Mouse (Mus musculus) neural tube, embryonic 14.5 days (tissue): ENCODE results near the gene Mapkapk2. TPM values are rescaled to one million over a fixed set of nuclear protein-coding genes. Genes with fewer than 3 reads are reported as not detected.

Source experiments
- ATAC-seq: fragments of 200-750 bp; cut with Nextera tagmentation; 2 replicates; pipeline ENCODE4 v1.8.0; 2017; ENCODE audit warnings: low read depth, mild to moderate bottlenecking, moderate TSS enrichment, moderate library complexity
- H3K27ac ChIP-seq: fragments of 300-500 bp; sonication (generic); 2 replicates; pipeline ENCODE4 v1.5.1; 2014; ENCODE audit warnings: low read depth, mild to moderate bottlenecking, control low read depth, low read length, moderate library complexity, mixed read lengths
- H3K27me3 ChIP-seq: fragments of 300-500 bp; sonication (generic); 2 replicates; pipeline ENCODE4 v1.6.1; 2014; ENCODE audit warnings: low read length; ENCODE audit not compliant: control insufficient read depth, insufficient read depth
- H3K36me3 ChIP-seq: fragments of 300-500 bp; sonication (generic); 2 replicates; pipeline ENCODE4 v1.6.1; 2014; ENCODE audit warnings: low read length, mixed read lengths; ENCODE audit not compliant: control insufficient read depth, insufficient read depth
- H3K4me1 ChIP-seq: fragments of 300-500 bp; sonication (generic); 2 replicates; pipeline ENCODE4 v1.6.1; 2014; ENCODE audit warnings: low read length; ENCODE audit not compliant: control insufficient read depth, insufficient read depth
- H3K4me2 ChIP-seq: fragments of 300-500 bp; sonication (generic); 2 replicates; pipeline ENCODE4 v1.6.1; 2014; ENCODE audit warnings: mild to moderate bottlenecking, low read depth, low read length, control low read depth
- H3K4me3 ChIP-seq: fragments of 300-500 bp; sonication (generic); 2 replicates; pipeline ENCODE4 v1.5.1; 2014; ENCODE audit warnings: low read depth, low read length, control low read depth, mixed read lengths
- H3K9ac ChIP-seq: fragments of 300-500 bp; sonication (generic); replicated peaks from 2 replicates; pipeline ENCODE4 v1.6.1; 2014; ENCODE audit warnings: low read depth, mild to moderate bottlenecking, control low read depth, low read length, mixed read lengths
- H3K9me3 ChIP-seq: fragments of 300-500 bp; sonication (generic); 2 replicates; pipeline ENCODE4 v1.6.1; 2016; ENCODE audit warnings: low read length; ENCODE audit not compliant: control insufficient read depth
- WGBS: fragments of 180-500 bp; shearing (Covaris S2); extraction: QIAGEN DNeasy Blood & Tissue Kit; methylation state at CpG from one replicate; pipeline ENCODE4 v1.1.7; 2014; 5-methylcytosine and 5-hydroxymethylcytosine counted together
- polyA plus RNA-seq: library from polyadenylated mRNA; unstranded; fragments of >200 nt; fragmentation: Nextera tagmentation; extraction: Ambion mirVana; gene quantifications from 2 replicates; pipeline ENCODE4 v1.2.1, GENCODE M21; 2014

The Mapkapk2 gene
- polyA plus RNA-seq, 1 experiment from 2014 or later = 16.1 TPM

- ATAC-seq = peak; percentile 67
- Histone ChIP-seq H3K4me2 (peak overlapping the region; percentile 83), H3K27ac (peak overlapping the region; percentile 75), H3K9ac (peak overlapping the region; percentile 81), H3K4me1 (peaks cover 22% of the 10 kb centered on the region), H3K9me3 (no peaks in the 10 kb centered on the region), H3K4me3 (peak overlapping the region; percentile 83), H3K36me3 (no peaks in the 10 kb centered on the region), H3K27me3 (no peaks in the 10 kb centered on the region)
- under 1% methylated on average over 77 of the region's 98 CpGs for WGBS
Measured at GRCm38 (mm10) chr1:131096803-131097699, 575 bp downstream of the Mapkapk2 start.

GRCm38 (mm10) chr1:131096132-131096695 lies 1.4 kb downstream of the Mapkapk2 start:
- H3K4me3 ChIP-seq = peak overlapping the region; percentile 83
- H3K27ac ChIP-seq = peak overlapping the region; percentile 75
- no peaks in the 10 kb centered on the region for H3K36me3 ChIP-seq
- H3K4me1 ChIP-seq = peaks cover 22% of the 10 kb centered on the region
- H3K9me3 ChIP-seq = no peaks in the 10 kb centered on the region
- ATAC-seq = no peak
- no peaks in the 10 kb centered on the region for H3K27me3 ChIP-seq
- WGBS = 27% methylated on average over 9 of the region's 9 CpGs
- H3K4me2 ChIP-seq = peak overlapping the region; percentile 83
- peak overlapping the region; percentile 81 for H3K9ac ChIP-seq

- Histone ChIP-seq H3K4me3 (peak overlapping the region; percentile 83), H3K4me2 (peak overlapping the region; percentile 83), H3K27me3 (no peaks in the 10 kb centered on the region), H3K36me3 (no peaks in the 10 kb centered on the region), H3K9ac (no peak overlapping the region), H3K4me1 (peaks cover 22% of the 10 kb centered on the region), H3K27ac (no peak overlapping the region), H3K9me3 (no peaks in the 10 kb centered on the region)
- no peak for ATAC-seq
- WGBS = 26% methylated on average over 8 of the region's 8 CpGs
Measured at GRCm38 (mm10) chr1:131095574-131095973, 2.1 kb downstream of the Mapkapk2 start.

- Histone ChIP-seq H3K27me3 (no peaks in the 10 kb centered on the region), H3K27ac (no peak overlapping the region), H3K9ac (no peak overlapping the region), H3K36me3 (no peaks in the 10 kb centered on the region), H3K4me1 (peaks cover 22% of the 10 kb centered on the region), H3K9me3 (no peaks in the 10 kb centered on the region), H3K4me3 (no peak overlapping the region), H3K4me2 (no peak overlapping the region)
- 79% methylated on average over 8 of the region's 8 CpGs for WGBS
- no peak for ATAC-seq
Measured at GRCm38 (mm10) chr1:131093889-131094288, 3.7 kb downstream of the Mapkapk2 start.

- H3K4me2 ChIP-seq = no peak overlapping the region
- ATAC-seq = no peak
- no peaks in the 10 kb centered on the region for H3K27me3 ChIP-seq
- H3K9me3 ChIP-seq = no peaks in the 10 kb centered on the region
- H3K27ac ChIP-seq = no peak overlapping the region
- peaks cover 24% of the 10 kb centered on the region for H3K4me1 ChIP-seq
- H3K4me3 ChIP-seq = no peak overlapping the region
- no peak overlapping the region for H3K9ac ChIP-seq
- no peaks in the 10 kb centered on the region for H3K36me3 ChIP-seq
- 98% methylated on average over 3 of the region's 3 CpGs for WGBS
Measured at GRCm38 (mm10) chr1:131092846-131093245, 4.8 kb downstream of the Mapkapk2 start.

- no peak for ATAC-seq
- H3K9me3 ChIP-seq = no peaks in the 10 kb centered on the region
- 96% methylated on average over 3 of the region's 3 CpGs for WGBS
- H3K4me2 ChIP-seq = no peak overlapping the region
- H3K27me3 ChIP-seq = no peaks in the 10 kb centered on the region
- no peak overlapping the region for H3K4me3 ChIP-seq
- H3K36me3 ChIP-seq = no peaks in the 10 kb centered on the region
- H3K4me1 ChIP-seq = peaks cover 27% of the 10 kb centered on the region
- H3K27ac ChIP-seq = no peak overlapping the region
- H3K9ac ChIP-seq = no peak overlapping the region
Measured at GRCm38 (mm10) chr1:131092173-131092572, 5.5 kb downstream of the Mapkapk2 start.

GRCm38 (mm10) chr1:131091481-131091880 lies 6.1 kb downstream of the Mapkapk2 start:
- WGBS = 93% methylated on average over 3 of the region's 3 CpGs
- Histone ChIP-seq H3K9me3 (no peaks in the 10 kb centered on the region), H3K9ac (no peak overlapping the region), H3K36me3 (no peaks in the 10 kb centered on the region), H3K4me2 (no peak overlapping the region), H3K4me1 (peaks cover 32% of the 10 kb centered on the region), H3K4me3 (no peak overlapping the region), H3K27ac (no peak overlapping the region), H3K27me3 (no peaks in the 10 kb centered on the region)
- no peak for ATAC-seq

GRCm38 (mm10) chr1:131090877-131091276 lies 6.7 kb downstream of the Mapkapk2 start:
- 83% methylated on average over 4 of the region's 4 CpGs for WGBS

GRCm38 (mm10) chr1:131090261-131090660 lies 7.4 kb downstream of the Mapkapk2 start:
- 93% methylated on average over 5 of the region's 5 CpGs for WGBS

More at GRCm38 (mm10) chr1:131090877-131091276, 6.7 kb downstream of the Mapkapk2 start:
- Histone ChIP-seq H3K4me1 (peaks cover 32% of the 10 kb centered on the region), H3K4me2 (no peak overlapping the region), H3K4me3 (no peak overlapping the region), H3K9ac (no peak overlapping the region), H3K27ac (no peak overlapping the region), H3K27me3 (no peaks in the 10 kb centered on the region), H3K36me3 (no peaks in the 10 kb centered on the region), H3K9me3 (no peaks in the 10 kb centered on the region)
- no peak for ATAC-seq

More at GRCm38 (mm10) chr1:131090261-131090660, 7.4 kb downstream of the Mapkapk2 start:
- H3K4me3 ChIP-seq = no peak overlapping the region
- H3K4me2 ChIP-seq = no peak overlapping the region
- H3K27me3 ChIP-seq = no peaks in the 10 kb centered on the region
- no peak for ATAC-seq
- H3K4me1 ChIP-seq = peaks cover 32% of the 10 kb centered on the region
- no peaks in the 10 kb centered on the region for H3K36me3 ChIP-seq
- H3K27ac ChIP-seq = no peak overlapping the region
- H3K9ac ChIP-seq = no peak overlapping the region
- H3K9me3 ChIP-seq = no peaks in the 10 kb centered on the region
